Mouse (Mus musculus) frontal cortex, postnatal 25 days (tissue): Measurements from ENCODE around the gene Ssrp1.
A peak's percentile ranks its signal among the peaks of the same experiment; 100 is the strongest.

Experiments
- DNase-seq, 2 experiments: peaks; one replicate each; pipeline ENCODE4 v3.0.0; 2022; ENCODE audit warnings: low spot score in 2 of 2

The Ssrp1 gene

DNA sequence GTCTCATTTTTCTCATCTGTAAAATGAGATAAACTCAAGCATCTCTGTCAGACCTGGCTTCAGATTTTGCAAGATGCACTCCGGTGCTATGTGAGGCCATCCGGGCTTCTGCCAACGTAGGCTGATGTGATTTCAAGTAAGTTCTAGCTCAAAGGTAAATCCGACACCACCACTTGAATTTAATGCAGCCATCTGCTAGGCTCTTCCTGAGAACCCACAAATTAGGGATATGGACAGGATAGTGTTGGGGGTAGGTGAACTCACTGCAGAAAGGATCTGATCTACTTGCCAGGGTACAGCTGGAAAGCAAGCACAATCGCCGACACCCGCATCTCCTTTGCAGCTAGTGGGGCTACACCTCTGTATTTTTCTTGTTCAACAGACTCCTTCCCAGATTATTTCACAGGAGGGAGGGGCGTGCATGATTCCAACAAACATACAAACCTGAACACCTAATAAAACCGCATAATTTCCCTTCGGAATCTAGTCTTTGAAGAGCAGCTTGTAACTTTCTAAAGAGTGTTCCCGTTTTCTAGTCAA is 457 bp upstream of the Ssrp1 start:
- DNase-seq, result no peak

DNA sequence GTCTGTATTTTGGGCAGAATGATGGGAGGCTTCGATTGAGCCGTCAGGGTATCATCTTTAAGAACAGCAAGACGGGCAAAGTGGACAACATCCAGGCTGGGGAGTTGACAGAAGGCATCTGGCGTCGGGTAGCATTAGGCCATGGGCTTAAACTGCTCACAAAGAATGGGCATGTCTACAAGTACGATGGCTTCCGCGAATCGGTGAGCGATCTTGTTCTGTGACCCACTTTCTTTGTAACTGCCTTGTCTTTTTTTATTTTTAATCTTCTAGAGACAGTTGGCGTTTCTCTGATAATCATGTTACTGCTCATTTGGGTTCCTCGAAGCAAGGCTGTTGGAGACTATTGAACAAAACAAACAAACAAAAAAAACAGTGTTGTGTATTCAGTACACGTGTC is 1.3 kb downstream of the Ssrp1 start:
- DNase-seq, result no peak

DNA sequence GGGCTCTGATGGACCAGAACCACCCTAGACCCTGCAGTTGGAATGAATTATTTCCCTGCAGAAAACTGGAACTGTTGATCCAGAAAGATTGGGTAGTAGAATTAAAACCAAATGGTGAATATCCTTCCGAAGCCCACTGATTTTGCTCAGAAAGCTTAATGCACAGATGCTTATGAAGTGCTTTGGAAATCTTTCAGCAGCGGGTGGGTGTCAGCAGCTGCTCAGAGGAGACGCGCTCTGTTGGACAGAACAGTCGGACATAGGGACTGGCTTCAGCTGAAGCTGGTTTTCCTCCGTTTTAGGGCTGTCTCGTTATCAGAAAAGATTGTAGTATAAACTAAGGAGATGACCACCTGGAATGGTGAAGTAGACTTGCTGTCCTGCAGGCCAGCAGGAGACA is 6.6 kb downstream of the Ssrp1 start:
- no peak for DNase-seq

DNA sequence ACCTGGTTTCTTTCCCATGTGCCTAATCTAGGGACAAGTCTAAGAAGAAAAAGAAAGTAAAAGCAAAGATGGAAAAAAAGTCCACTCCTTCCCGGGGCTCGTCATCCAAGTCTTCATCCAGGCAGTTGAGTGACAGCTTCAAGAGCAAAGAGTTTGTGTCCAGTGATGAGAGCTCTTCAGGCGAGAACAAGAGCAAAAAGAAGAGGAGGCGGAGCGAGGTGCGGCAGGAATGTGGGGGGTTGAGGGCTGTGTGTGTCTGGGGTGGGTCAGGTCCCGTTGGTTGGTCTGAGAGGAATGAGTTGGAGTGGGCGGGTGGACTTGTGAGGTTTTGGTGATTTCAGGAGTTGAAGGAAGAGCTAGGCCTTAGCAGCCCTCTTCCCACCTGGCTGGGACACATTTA is 9.2 kb downstream of the Ssrp1 start:
- DNase-seq, result no peak

DNA sequence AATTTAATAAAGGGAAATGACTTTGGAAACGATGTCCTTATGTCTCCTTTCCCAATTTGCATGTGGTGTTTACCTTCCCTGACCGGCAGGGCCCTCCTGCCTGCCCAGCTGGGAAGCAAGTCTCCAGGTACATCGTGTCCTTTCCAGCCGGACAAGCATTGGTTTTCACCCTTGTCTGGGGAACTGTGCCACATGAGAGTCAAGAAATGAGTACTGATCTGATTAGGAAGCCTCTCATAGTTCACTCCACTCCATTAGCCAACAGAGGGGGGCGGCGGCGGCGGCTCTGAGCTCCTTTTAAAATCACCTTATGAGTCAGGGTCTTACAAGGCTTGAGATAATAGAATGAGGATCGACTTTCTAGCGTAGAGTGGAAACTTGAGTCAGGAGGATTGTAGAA is 10.0 kb downstream of the Ssrp1 start:
- no peak for DNase-seq

DNA sequence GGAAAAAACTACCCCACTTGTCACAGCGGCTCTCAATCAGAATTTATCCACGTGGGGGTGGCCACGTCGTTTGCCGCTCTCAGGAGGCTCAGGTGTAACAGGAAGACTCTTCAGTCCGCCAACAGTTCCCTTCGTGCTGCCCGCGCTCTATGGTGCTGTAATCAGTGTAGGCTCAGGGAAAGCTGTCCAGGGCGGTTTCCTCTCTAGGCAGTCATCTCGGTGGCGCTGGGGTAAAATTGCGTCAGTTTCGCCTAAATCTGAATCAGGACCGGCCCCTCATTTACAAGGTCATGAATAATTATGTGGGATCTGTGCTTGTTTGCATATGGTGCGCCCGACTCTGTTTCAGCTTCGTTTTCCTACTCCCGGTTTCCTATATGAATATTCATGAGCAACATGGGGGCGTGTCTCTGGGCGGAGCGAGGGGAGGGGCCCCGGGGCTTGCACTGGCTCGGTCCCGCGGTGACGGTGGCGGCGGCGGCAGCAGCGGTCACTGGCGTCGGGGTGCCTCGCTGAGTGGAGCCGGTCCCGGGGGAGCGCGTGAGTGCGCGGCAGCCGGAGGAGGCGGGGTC is 10.6 kb downstream of the Ssrp1 start, which contains the start of gene Tnks1bp1:
TSS of gene Tnks1bp1 (plus strand) at position 427 of the 572 bp plus-strand sequence.
- peak; percentile 86 to 91 for DNase-seq

DNA sequence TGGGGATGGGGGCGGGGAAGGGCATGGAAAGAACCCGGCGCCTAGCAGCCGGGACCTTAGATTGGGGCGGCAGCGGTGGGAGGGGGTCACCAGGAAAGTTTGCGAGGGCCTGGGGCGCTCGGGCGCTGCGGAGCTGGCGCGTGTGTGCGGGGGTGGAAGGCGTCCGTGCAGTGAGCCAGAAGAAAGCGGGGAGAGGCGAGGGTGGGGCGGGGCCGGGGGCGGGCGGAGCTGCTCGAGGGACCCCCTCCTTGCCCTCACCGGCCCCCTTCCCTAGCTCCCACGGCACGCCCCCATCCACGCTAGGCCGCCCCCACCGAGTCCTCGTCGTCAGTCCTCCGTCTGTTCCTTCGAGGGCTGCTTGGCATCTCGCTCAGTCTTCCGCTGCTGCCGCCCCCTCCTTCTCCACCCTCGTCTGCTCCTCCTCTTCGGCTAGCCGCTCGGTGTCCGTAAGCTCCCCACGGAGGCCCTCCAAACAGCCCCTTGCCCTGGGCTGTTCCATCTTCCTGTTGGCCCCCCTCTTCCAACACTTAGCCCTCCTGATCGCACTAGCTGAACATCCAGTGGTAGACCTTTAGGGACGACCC is 11.2 kb downstream of the Ssrp1 start:
- DNase-seq, result peak in 1 of 2 experiments; percentile 37

DNA sequence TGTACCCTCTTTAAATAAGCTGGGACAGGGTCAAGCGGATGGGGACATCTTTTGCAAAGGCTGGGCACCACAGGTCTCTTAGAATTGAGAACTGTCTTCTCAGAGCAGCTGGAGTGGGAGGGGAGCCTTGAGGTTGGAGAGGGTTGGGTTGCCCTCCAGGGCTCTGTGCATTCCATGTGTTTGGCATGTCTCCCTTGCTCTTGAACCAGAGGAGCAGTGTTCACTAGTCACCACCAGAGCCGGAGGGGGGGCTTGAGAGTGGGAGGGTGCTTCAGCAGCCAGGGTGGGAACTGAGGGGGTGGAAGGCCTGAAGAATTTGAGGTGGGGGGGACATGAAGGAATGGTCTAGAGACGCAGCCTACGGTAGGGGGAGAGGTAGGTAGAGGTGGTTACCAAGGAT is 12.2 kb downstream of the Ssrp1 start:
- no peak for DNase-seq

DNA sequence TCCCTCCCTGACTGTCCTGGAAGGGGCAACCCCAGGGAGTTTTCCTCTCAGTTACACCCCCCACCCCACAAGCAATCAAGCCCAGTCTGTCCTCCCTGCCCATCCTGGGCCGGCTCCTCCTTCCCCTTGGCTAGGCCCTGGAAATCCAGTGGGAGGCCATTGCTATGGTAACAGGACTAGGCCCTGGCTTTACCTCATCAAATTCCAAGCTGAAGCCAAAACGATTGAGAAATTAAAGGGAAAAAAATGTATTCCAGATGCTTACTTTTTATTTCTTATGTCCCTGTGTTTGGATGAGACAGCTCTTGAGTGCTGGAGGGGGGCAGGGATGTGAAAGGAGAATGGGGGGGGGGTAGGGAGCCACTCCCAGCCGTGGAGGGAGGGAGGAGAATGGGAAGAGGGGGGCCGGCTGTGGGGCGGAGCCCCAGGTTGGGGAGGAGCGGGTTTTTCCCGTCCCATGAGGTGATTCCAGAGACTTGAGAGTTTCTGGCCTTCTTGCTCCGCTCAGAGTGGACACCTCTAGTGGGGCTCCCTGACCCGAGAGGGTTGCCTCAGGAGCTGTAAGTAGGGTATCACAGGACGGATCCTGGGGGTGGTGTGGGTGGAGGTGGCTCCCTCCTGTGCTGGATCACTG is 13.1 kb downstream of the Ssrp1 start:
- no peak for DNase-seq

DNA sequence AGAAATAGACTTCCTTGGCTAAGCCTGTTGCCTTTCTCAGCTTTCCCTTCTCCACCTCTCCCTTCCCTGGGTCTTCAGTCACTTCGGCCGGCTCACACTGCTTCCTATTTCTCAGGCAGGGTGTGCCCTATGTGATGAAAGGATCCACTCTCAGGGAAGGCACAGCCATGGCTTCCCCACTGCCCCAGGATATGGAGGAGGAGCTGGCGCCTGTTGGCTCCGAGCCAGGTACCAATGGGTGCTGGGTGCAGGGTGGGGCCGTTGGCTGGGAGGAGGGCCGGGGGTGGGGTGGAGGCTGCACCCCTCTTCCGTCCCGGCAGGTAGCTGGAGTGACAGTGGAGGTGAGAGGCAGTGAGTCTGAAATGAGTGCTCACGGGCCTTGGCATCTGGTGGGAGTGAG is 13.7 kb downstream of the Ssrp1 start:
- DNase-seq, result no peak

DNA sequence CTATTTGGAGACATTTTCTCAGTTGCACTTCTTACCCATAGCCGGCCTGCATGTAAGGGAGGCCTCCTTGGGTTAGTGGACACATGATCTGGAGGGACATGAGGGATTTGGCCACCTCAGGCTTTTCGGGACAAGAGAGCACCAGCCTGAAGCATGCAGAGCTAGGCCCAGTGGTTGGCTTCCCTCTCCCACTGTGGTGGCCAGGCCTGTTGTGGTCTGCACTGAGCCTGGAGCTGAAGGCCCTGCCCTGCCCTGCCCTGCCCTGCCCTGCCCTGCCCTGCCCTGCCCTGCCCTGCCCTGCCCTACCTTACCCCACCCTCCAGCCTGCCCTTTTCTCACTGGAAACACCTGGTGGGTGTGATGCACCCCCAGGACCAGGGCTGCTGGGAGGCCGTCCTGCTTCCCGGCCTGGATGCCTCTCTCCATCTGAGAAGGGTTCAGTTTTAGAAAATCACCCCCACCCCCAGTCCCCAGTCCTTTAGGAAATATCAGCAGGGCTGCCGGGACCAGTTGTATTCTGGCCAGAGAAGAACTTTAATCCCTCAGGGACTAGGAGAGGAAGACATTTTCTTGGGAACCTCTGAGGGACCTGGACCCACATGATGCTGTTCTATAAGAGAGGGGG is 16.3 kb downstream of the Ssrp1 start:
- no peak for DNase-seq

DNA sequence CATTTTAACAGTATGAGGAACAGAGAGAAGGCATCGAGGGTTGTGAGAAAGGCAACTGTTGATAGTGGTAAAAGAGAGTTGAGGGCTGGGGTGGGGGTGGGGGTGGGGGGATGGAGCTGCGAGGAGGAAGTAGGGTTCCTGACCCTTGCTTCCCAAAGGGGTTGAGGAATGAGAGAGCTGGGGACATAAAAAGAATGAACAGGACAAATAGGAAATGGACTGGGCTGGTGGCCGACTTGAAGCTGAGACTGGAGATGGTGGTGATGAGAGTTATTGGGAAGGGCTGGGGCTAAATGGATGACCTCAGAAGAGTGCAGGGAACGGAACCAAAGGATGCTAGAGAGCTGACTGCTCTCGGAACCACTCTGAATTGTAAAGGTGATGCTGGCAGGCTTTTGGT is 19.7 kb downstream of the Ssrp1 start:
- no peak for DNase-seq

DNA sequence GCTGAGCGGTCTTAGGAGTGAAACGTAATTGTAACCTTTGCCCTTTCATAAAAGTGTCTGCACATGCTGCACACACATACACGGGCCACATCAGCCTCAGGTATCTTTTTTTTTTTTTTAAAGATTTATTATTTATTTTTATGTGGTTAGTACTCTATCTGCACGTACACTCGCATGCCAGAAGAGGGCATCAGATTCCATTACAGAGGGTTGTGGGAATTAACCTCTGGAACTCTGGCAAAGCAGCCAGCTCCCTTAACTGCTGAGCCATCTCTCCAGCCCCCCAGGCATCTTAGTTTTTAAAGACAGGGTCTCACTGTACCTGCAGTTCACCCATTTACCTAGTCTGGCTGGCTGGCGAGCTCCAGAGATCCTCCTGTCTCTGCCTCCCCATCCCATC is 22.6 kb downstream of the Ssrp1 start:
- no peak for DNase-seq

DNA sequence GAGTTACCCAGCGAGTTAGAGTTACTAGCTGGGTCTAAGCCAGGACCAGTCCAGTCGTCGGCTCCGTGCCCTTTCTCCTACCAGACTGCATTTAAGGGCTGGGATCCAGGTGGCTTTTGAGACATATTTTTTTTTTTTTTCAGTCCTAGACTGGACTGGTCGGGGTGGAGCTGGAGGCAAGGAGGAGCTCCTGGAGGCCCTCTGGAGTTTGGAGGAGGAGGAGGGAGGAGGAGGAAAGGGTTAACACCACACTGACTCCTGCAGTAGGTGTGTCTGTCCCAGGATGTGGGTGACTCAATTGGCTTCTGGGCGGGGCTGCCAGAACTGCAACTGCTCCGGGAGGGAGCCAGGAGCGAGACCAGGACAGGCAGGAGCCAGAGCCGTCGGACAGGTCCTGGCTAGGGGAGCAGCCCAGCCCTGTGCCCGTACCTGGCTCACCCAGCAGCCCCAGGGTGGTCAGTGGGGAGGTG is 23.6 kb downstream of the Ssrp1 start:
- no peak for DNase-seq

DNA sequence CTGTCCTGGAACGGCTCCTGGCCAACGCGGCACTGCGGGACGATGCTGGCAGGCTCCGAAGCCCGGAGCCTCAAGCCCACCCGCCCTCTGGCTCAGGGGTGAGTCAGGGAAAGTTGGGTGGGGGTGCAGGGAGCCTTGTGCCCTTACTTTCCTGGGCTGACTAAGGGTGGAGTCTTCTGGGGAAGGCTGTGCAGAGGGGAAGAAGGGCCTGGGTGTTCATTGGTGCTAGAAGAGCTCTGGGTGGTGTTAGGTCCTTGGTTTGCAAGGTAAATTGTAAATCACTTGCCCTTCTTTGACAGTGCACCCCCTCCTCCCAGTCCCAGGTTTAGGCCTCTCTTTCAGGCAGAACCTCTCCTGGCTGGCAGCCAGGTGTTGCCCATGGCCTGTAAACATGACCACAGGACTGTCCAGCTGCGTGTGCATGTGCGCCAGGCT is 24.1 kb downstream of the Ssrp1 start:
- no peak for DNase-seq

DNA sequence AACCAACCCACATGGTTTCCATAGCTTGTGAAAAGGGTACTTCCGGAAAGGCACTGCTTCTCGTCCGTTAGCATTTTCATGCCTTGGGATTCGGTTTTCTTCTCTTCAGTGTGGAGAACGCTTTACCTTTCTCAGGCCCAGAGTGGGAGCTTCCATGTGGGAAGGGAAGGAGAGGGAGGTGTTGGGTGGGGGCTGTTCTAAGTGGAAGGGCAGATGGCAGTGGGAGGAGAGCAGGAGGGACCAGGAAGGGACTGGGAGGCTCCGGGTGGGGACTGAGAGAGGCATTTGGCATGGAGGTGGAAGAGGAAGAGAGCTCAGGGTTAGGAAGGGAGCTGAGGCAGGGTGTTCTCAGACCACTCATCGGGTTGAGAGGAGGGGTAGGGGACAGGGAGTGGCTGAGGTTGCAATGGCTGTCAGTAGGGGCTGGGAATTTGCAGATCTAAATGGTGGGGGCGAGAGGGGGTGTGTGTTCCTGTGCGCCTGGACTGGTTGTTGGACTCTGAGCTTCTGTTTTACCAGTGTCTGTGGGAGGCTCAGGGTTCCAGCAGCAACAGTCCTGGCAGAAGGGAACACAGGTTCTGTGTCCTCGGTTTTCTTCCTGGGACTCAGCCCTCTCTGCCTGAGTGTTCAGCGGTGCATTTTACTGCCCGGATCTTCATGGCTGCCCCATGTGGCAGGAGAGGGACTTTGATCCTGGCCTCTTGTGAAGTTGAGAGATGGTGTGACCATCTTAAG is 28.3 kb downstream of the Ssrp1 start:
- no peak for DNase-seq

DNA sequence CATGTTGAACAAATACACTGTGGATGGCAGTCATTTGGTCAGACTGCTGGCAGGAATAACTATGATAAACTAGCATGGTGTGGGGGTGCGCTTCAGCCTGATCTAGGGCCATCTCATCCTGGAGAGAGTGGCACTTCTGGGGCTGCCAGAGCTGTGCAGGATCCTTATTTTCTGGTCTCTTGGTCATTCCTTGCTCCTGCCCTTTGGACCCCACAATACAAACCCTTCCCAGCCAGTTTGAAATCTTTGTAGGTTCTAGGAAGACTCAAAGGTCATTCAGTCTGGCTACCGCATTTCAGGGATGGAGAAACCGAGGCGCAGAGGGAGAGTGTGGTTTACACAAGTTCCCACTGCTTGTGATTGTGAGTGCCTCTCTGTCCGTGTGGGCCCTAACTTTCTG is 29.9 kb downstream of the Ssrp1 start:
- no peak for DNase-seq

DNA sequence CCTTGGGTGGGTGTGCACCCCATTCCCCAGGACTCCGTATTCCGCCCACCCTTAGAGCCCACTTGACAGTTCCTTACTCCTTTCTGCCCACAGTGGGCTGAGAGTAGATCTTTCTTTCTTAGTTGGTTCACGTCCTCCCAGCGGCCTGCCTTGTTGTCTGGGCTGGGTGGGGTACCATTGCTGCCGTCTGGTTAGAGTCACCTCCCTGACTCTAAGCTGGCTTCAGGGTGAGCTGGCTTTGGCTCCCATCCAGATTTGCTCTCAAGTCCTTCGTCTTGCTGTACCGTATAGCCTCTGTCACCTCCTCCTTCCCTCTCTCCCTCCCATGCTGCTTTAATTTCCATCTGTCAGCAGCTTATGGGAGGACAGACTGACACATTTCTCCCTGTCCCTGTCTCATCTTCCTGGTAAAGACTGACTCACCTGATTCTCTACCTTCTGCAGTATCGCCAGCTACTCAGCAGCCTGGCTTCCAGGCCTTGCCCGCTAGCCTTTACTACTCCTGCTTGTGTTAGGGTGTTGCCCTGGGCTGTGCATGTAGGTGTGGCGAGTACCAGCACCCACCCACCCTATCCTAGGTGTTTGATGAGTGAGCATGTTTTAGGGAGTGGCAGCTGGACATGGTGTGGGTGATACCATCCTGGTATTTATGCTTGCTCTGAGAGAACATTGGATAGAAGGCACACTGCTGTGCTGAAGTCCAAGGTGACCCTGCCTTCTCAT is 31.0 kb downstream of the Ssrp1 start:
- DNase-seq, result no peak

DNA sequence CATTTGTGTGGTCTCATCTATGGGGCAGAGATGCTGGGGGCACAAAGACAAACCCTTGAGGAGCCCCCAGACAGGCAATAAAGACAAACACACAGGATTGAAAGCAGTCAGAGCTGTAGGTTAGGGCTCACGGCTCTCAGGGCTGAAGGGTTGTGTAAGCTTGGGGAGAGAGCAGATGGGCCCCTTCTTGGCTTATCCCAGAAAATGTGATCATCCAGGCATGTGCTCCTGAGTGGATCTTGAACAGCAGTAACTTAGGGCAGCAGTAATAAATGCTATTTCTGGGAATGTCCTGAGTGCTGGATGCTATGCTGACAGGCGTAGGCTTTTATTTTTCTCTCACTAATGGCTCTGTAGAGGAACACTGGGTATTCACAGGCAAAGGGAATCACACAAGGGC is 31.6 kb downstream of the Ssrp1 start:
- no peak for DNase-seq

DNA sequence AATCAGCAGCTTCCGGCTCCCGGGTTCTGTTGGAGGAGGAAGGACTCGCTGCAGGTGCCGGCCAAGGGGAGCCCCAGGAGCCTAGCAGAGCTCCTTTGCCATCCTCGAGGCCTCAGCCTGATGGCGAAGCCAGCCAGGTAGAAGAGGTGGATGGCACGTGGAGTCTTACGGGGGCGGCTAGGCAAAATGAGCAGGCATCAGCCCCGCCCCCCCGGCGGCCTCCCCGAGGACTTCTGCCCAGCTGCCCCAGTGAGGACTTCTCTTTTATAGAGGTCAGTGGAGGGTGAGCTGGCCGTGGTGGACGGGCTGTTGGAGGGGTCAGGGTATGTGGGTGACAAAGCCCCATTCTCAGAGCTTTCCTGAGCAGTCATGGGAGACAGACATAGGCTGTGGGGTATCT is 33.1 kb downstream of the Ssrp1 start:
- no peak for DNase-seq

DNA sequence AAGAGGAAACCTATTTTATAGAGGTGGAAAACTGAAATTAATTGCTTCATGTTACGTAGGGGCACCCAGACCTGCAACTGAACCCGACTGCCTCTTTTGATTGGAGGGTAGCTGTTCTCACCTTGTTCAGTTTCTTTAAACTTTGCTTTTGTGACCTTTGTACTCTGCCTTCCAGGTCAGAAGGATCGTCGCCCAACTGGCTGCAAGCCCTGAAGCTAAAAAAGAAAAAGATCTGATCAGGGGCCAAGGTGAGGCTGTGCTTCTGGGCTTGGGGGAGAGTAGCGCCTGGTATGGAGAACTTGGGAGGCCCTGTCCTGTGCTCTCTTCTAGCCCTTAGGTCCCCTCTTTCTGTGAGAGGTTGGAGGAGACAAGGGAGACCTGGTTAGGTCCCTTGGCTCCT is 34.9 kb downstream of the Ssrp1 start:
- no peak for DNase-seq
